In the genomic region with DNA sequence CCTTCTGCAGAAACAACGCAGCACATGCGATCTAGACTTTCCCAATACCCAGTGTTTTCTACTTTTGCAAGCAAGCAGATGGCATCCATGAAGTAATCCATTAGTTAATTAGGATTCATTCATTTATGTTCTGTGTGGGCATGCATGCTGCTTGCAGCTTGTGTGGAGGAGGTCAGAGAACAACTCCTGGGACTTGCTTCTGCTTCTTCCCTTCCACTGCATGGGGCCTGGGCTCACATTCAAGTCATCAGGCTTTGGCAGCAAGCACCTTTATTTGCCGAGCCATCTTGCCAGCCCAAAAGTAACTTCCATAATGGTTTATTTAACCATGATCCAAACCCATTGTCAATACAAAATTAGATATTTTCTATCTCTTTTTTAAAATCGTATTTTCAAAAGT, we compare ENCODE assay signal across 14 mouse cellular contexts.
"Had no signal": no experiment of that assay in that cellular context is flagged by ENCODE, and none has a peak within 500 bp of the region (broad histone marks: within the 10 kb centered on the region; RNA-seq: fewer than 3 reads in every experiment).

No protein-coding gene starts in this region.

- ATAC-seq: intestine, embryonic 16.5 days; midbrain, embryonic 16.5 days had no signal

- DNase-seq: kidney, adult 2 months; kidney, postnatal 25 days; left cerebral cortex, postnatal 4 days; lung, adult 18-20 months; retina, postnatal 1 day; thymus, adult 2 months; thymus, postnatal 25 days had no signal

- H3K4me3 ChIP-seq: limb, embryonic 13.5 days; midbrain, embryonic 12.5 days; neural tube, embryonic 13.5 days; stomach, embryonic 15.5 days had no signal

- H3K4me1 ChIP-seq: midbrain, embryonic 12.5 days; neural tube, embryonic 13.5 days had no signal

- H3K9ac ChIP-seq: limb, embryonic 13.5 days; liver, embryonic 14.5 days; midbrain, embryonic 12.5 days; neural tube, embryonic 13.5 days; stomach, embryonic 15.5 days had no signal

- H3K36me3 ChIP-seq: limb, embryonic 13.5 days; midbrain, embryonic 12.5 days; neural tube, embryonic 13.5 days; stomach, embryonic 15.5 days had no signal

- H3K4me2 ChIP-seq: limb, embryonic 13.5 days; midbrain, embryonic 12.5 days; neural tube, embryonic 13.5 days; stomach, embryonic 15.5 days had no signal

- H3K9me3 ChIP-seq: limb, embryonic 13.5 days; midbrain, embryonic 12.5 days; neural tube, embryonic 13.5 days; stomach, embryonic 15.5 days had no signal

- H3K27ac ChIP-seq: limb, embryonic 13.5 days; liver, embryonic 14.5 days; midbrain, embryonic 12.5 days; neural tube, embryonic 13.5 days; stomach, embryonic 15.5 days had no signal

- H3K27me3 ChIP-seq: stomach, embryonic 15.5 days had no signal
